Mouse (Mus musculus): ENCODE measurements around the gene Lrch3.
A peak's percentile ranks its signal among the peaks of the same experiment; 100 is the strongest.
"Not testable (repeated sequence)": the region's sequence is repeated elsewhere in the genome, so short reads cannot be mapped to it uniquely, and the experiment has no call there.

Lrch3 gene

GRCm38 (mm10) chr16:32913937-32914881 is at the start of gene Lrch3:
Lrch3 (plus strand) TSS chr16:32914100.
- ATAC-seq (ENCODE audit: low TSS enrichment): peak; percentile 93

GRCm38 (mm10) chr16:32865401-32865800 is 48.5 kb upstream of the Lrch3 start:
- ATAC-seq (ENCODE audit: low TSS enrichment): no peak

GRCm38 (mm10) chr16:32866713-32867112 is 47.2 kb upstream of the Lrch3 start:
- no peak for ATAC-seq (ENCODE audit: low TSS enrichment)

GRCm38 (mm10) chr16:32867919-32868552 is 45.9 kb upstream of the Lrch3 start:
- peak; percentile 97 for ATAC-seq (ENCODE audit: low TSS enrichment)

- no peak for ATAC-seq (ENCODE audit: low TSS enrichment)
These were observed 43.7 kb upstream of the Lrch3 start for GRCm38 (mm10) chr16:32870231-32870630.

GRCm38 (mm10) chr16:32873366-32873765 is 40.5 kb upstream of the Lrch3 start:
- no peak for ATAC-seq (ENCODE audit: low TSS enrichment)

GRCm38 (mm10) chr16:32875281-32875680 is 38.6 kb upstream of the Lrch3 start:
- ATAC-seq (ENCODE audit: low TSS enrichment): not testable (repeated sequence)

GRCm38 (mm10) chr16:32875847-32876246 is 38.1 kb upstream of the Lrch3 start:
- ATAC-seq (ENCODE audit: low TSS enrichment): no peak

GRCm38 (mm10) chr16:32876831-32877230 is 37.1 kb upstream of the Lrch3 start:
- ATAC-seq (ENCODE audit: low TSS enrichment): no peak

GRCm38 (mm10) chr16:32877343-32878156 is 36.4 kb upstream of the Lrch3 start, which contains the start of the genes Fyttd1 and Rubcn:
Fyttd1 (plus strand) TSS chr16:32877500.
Rubcn (minus strand) TSS chr16:32877766.
- ATAC-seq (ENCODE audit: low TSS enrichment): peak; percentile 96

- ATAC-seq (ENCODE audit: low TSS enrichment): no peak
These were observed 35.7 kb upstream of the Lrch3 start for GRCm38 (mm10) chr16:32878157-32878598.

- ATAC-seq (ENCODE audit: low TSS enrichment): no peak
These were observed 34.7 kb upstream of the Lrch3 start for GRCm38 (mm10) chr16:32878972-32879926.

GRCm38 (mm10) chr16:32881538-32881937 is 32.4 kb upstream of the Lrch3 start:
- ATAC-seq (ENCODE audit: low TSS enrichment): no peak

GRCm38 (mm10) chr16:32887996-32888395 is 25.9 kb upstream of the Lrch3 start:
- ATAC-seq (ENCODE audit: low TSS enrichment): no peak

GRCm38 (mm10) chr16:32889881-32890280 is 24.0 kb upstream of the Lrch3 start:
- no peak for ATAC-seq (ENCODE audit: low TSS enrichment)

GRCm38 (mm10) chr16:32896126-32896525 is 17.8 kb upstream of the Lrch3 start:
- ATAC-seq (ENCODE audit: low TSS enrichment): no peak

- no peak for ATAC-seq (ENCODE audit: low TSS enrichment)
These were observed 12.4 kb upstream of the Lrch3 start for GRCm38 (mm10) chr16:32901360-32902050.

- ATAC-seq (ENCODE audit: low TSS enrichment): no peak
These were observed 11.9 kb upstream of the Lrch3 start for GRCm38 (mm10) chr16:32902051-32902428.

GRCm38 (mm10) chr16:32906186-32906585 is 7.7 kb upstream of the Lrch3 start:
- no peak for ATAC-seq (ENCODE audit: low TSS enrichment)

GRCm38 (mm10) chr16:32906727-32907126 is 7.2 kb upstream of the Lrch3 start:
- no peak for ATAC-seq (ENCODE audit: low TSS enrichment)
